Mouse (Mus musculus): ENCODE measurements at regions not wholly inside any gene's neighbourhood (a gene's known extent, or its start where the extent isn't known, plus 50 kb on each side); places are given as distances from the start of the nearest gene placed in this dataset.
A peak's percentile ranks its signal among the peaks of the same experiment; 100 is the strongest.

DNA sequence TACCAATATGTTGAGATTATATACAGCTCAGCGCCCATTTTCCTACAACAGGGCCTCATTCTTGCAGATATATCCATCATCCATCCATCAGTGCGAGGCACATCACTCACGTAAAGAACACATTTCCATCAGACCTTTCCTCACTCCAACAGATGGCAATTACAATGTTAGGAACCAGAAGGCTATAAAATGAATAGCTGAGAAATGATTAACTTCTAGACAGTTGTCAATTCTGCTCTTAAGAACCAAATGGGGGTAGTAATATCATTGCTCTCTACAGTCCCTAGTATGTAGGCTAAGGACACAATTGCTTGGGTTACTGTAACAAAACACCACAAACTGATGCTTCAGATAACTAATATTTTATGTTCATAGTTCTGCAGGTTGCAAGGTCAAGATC, 176.1 kb upstream of the Sash1 start:
- DNase-seq: no peak

DNA sequence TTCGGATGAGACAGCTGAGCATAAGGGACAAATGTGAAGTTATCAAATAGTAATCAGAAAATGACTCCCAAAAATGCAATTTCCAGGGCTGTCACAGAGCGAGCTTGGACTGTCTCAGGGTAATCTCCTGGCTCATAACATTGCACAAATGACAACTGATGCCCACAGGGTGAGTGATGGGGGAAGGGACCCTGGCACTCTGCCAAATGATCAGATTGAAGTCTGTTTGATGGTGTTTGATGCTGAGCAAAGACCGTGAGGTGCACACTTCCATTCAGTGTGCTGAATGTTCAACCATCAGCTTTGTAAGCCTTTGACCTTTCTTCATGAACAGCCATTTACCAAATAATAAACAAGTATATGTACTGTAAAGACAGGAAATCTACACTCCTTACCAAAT, 169.4 kb upstream of the Sash1 start:
- DNase-seq: peak; percentile 3

GRCm38 (mm10) chr10:9053371-9053770, 167.5 kb upstream of the Sash1 start:
- DNase-seq: peak; percentile 32

DNA sequence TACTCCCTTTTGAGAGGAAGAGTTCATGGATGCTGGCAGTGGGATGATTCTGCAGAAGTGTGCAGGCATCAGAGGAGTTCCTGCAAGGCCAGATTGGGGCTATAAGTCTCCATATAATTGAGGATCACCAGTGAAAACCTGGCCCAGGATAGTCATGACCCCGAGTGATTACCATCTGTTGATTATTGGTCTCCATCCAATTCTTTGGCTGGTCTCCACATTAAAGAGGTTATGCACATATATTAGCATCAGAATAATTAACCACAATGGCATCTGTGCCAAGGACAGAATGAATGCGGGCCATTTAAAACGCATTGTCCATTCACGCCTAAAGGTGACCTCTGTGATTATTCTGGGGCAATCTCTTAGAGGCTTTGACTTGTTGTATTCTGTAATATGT, 161.5 kb upstream of the Sash1 start:
- DNase-seq: no peak

GRCm38 (mm10) chr10:9044746-9045370, 159.0 kb upstream of the Sash1 start:
- no peak for DNase-seq

DNA sequence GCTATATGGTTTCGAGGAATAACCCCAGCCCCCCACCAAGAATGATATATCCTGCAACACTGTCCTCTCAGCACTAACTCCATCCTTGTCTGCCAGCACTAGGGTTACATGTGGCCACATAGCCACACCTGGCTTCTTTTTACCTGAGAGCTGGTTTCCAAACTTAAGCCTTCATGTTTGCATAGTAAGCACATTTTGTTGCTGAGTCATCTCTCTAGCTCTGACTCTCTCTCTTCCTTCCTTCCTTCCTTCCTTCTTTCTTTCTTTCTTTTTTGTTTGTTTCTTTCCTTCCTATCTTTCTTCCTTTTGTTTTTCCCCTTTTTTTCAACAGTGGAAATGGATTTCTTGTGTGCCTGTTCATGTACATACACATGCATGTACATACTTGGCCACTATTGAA, 157.6 kb upstream of the Sash1 start:
- no peak for DNase-seq

DNA sequence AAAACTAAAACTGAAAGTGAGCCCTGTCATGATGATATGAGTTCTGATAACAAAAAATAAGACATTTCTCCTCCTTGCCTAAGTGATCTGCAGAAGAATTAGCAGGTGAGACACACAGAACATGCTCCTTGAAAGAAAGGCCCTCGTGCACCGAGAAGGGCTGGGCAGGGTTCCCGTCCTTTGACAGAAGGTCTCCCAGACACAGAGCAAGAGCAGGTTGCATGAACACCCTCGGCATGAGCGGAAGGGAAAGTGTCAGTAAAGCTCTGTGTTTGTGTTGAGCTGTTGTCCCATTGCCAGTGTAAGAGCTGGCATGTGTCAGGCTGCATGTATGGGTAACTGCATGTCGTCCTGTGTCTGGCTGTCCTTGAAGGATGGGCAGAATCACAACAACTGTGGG, 144.6 kb upstream of the Sash1 start:
- DNase-seq: no peak

GRCm38 (mm10) chr10:9029506-9029905, 143.6 kb upstream of the Sash1 start:
- DNase-seq: no peak

DNA sequence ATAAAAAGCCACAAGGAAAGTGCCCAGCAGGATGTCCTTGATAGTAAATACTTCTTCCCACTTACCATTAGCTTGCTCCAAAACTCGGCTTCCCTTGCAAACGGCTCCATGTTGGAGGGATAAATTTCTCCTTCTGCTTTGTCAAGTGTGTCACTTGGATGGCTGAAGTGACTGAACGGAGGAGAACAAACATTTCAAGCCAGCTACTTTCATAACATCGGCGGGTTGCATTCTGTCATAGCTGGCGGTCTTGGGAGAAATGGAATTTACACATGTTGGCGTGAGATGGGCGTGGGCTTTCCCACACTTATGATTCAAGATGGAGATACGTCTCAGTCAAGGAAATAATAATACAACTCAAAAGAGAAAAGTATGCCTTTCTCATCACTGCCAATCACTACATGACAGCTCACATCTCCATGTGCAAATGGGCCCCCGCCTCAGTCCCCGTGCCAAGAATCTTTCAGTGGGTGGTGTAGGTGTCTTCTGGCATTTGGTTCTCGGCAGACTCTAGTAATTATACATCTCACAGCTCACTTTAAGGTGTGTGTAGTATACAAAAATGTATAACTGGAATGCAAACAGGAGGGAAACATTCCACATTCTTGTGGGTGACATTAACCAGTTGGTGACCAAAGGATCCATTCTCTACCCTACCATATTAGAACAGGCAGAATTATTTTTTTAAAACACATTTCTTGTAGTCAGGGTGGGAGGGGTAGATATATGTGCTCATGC, 141.4 kb upstream of the Sash1 start:
- DNase-seq: peak; percentile 19

GRCm38 (mm10) chr10:9014810-9015505, 129.1 kb upstream of the Sash1 start:
- peak; percentile 12 for DNase-seq

GRCm38 (mm10) chr10:9013549-9013925, 127.7 kb upstream of the Sash1 start:
- DNase-seq: no peak

- peak; percentile 86 for DNase-seq
Measured at GRCm38 (mm10) chr10:9012829-9013548, 127.1 kb upstream of the Sash1 start.

DNA sequence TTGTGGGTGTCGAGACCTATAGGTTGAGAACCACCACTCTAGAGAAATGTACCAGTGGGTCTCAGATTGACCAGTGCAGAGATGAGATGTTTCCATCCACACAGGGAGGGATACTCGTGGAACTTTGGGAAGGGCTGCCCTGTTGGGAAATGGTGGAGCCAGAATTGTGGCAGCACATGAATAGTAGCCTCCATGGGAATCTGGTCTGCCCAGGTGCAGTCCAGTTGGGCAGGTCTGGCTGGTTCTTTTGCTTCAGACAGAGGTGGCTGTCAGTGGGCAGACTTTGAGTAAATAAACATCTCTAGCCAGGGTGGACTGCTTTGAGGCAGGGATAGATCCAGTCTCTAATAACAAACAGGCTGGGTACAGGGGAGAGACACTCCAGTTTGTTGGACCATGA, 126.0 kb upstream of the Sash1 start:
- DNase-seq: no peak

DNA sequence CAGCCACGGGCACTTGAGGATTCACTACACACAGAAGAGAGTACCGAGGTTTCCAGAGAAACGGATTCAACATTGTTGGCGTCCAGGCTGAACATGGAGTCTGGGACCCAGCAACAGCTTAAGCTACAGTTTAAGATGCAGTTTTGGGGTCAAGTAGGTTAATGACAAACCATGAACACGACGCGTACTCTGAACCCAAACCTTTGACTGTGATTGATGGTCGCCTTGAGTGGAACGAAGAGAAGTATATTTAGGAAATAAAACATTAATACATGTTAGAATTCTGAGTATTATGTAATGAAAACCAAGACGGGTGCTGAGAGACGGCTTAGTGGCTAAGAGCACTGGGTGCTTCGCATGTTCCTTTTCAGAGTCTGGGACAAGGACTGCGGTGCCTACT, 124.3 kb upstream of the Sash1 start:
- DNase-seq: no peak

DNA sequence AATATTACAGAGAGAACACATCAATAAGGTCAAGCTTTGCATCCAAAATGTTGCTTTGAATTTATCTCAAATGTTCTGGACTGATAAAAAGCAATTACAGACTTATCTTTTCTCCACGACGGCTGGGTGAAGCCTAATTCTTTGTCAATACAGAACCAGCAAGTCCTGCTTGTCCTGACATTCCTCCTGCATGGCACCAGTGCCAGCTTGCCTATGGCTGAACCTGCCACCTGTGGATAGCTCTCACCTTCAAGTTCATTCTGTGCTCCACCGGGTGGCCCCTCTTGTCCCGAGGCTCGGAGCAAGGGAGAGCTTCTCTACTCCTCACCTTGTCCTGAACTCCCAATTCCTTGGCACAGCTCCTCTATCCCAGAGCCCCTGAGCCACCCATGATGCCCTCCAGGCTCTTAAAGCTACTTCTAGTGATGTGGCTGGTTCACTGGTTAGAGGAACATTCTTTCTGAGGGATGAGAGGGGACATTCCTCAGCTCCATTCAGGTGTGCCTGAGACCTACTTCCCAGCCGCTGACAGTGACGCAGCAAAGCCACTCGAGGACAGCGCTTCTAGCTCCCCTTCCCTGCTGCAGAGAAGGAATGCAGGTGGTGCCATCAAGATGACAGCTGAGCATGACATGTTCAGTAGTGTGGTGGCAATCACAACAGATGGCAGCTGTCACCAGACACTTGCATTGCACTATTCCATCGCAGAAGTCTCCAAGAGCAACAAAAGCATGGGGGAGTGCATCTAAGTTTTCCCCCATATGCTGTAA, 119.5 kb upstream of the Sash1 start:
- peak; percentile 67 for DNase-seq

- DNase-seq: peak; percentile 25
Measured at GRCm38 (mm10) chr10:9002261-9002660, 116.4 kb upstream of the Sash1 start.

- peak; percentile 68 for DNase-seq
Measured at GRCm38 (mm10) chr10:8998758-8999398, 113.0 kb upstream of the Sash1 start.

- DNase-seq: no peak
Measured at GRCm38 (mm10) chr10:8998356-8998755, 112.5 kb upstream of the Sash1 start.

- DNase-seq: no peak
Measured at GRCm38 (mm10) chr10:8995097-8995496, 109.2 kb upstream of the Sash1 start.

DNA sequence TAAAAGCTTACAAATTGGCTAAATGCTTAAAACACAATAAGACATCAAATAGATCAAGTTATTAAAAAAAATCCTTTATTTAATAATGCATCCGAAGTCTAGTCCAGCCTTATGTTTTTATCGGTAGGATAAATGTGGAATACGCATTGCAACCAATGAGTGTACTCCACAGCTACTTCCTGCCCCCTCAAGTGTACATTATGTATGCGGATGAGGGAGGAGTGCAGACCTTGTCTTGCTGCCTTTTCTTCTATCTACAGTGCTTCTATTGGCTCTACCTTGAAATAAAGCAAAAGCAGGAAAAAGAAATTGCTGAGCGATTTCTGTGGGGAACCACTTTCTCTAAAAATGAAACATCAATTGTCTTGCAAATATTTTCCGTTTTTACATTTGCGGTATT, 100.5 kb upstream of the Sash1 start:
- DNase-seq: no peak

GRCm38 (mm10) chr10:8983347-8983746, 97.5 kb upstream of the Sash1 start:
- DNase-seq: no peak

DNA sequence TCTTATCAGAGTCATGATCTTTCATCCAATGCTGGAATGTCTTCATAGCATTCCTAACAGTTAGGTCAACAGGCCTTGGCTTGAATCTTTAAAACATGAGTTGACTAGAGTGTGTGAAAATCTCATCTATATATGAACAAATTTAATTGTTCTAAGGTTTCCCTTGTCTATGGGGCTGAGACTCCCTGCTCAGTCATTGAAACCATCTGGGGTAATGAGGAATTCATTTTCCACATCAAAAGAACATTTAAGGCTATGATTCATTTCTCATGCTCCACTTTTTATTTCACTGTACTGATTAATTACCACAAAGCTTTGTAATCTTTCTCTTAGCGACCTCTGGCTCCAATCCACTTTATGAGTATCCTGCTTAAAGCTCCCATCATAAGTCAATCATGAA, 94.7 kb upstream of the Sash1 start:
- DNase-seq: no peak

All from lung, postnatal 10 days (tissue).